Mouse (Mus musculus): ENCODE measurements around the gene Abo.
"Not testable (repeated sequence)": the region's sequence is repeated elsewhere in the genome, so short reads cannot be mapped to it uniquely, and the experiment has no call there.

Abo gene

GRCm38 (mm10) chr2:26864879-26865278 is at the start of gene Abo:
TSS of gene Abo (minus strand) at chr2:26864979.
- DNase-seq (ENCODE audit: low spot score in 2 of 2): no peak

DNA sequence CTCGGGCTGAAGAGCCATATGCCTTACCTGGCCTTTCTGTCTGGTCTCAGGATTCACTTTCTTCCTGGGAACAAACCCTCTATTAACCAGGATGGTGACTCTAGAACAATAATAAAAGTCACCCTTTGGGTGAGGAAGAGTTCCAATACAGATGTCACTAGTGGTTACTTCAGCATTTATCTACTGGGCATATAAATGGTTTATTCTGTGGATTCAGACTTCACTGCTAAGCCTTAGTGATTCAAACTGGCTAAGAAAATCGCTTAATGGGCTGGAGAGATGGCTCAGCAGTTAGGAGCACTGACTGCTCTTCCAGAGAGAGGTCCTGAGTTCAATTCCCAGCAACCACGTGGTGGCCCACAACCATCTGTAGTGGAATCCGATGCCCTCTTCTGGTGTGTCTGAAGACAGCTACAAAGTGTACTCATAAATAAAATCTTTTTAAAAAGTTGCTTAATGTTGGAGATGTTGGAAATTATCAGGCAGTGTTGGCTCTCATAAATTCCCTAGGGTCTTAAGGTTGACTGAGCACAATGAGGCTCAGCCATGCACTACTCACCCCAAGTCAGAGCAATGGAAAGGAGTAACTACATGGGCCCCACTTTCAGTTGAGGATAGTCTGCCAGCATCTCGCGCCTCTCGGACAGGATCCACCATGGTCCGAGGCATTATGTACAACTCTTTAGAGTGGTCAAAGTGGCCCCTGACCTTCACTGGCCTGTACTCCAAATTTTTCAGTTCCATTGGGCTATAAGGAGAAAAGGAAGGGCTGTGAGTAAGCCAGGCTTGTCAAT is 49.6 kb upstream of the Abo start:
- no peak for DNase-seq (ENCODE audit: low spot score in 2 of 2)

DNA sequence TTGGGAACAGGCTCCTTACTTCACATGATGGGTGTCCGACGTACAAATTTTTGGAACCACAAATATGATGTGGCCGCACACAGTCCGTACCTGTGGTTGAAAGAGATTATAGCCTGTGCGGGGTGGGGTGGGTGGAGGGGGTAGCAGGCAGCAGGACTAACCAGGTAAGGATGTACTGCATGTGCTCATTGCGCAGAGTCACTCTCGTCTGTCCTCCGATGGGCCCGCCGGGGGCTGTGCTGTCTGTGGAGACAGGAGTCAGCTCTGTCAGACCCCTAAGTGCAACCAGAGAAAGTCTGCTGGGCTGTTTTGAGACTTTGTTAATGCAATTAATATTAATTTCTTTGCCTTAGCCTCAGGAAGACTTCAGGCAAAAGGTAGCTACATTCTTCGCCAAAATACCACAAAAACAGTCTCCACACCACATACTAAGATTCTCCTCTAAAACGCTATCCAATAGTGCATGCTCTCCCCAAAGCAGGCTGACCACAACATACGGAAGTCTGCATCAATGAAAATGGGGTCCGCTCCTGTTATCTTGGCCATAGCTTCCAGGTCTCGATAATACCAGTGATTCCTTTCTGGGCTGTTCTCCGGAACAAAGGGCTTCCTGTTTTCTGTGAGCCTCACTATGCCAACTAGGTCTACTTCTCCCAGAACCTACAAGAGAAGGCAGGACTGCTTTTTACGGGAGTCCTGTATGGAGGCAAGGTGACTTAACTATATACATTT is 48.8 kb upstream of the Abo start:
- DNase-seq (ENCODE audit: low spot score in 2 of 2): no peak

DNA sequence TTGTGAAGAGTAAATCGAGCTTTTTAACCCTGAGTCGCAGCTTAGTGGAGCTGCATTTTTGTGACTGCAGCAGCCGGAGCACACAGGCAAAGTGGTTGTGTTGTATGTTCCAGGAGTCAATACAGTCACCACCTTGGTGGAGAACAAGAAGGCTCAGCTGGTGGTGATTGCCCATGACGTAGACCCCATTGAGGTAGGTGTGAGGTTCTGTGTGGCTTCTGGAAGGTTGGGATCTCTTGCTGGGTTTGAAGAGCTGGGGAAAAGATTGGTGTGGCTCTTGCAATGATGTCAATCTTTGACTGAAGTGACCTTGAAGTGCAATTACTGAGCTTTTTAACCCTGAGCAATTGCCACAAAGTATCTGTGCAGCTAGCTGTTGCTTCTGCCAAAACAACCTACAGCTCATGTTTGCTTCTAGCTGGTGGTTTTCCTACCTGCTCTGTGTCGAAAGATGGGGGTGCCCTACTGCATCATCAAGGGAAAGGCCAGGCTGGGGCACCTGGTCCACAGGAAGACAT is 47.5 kb upstream of the Abo start:
- DNase-seq (ENCODE audit: low spot score in 2 of 2): no peak

DNA sequence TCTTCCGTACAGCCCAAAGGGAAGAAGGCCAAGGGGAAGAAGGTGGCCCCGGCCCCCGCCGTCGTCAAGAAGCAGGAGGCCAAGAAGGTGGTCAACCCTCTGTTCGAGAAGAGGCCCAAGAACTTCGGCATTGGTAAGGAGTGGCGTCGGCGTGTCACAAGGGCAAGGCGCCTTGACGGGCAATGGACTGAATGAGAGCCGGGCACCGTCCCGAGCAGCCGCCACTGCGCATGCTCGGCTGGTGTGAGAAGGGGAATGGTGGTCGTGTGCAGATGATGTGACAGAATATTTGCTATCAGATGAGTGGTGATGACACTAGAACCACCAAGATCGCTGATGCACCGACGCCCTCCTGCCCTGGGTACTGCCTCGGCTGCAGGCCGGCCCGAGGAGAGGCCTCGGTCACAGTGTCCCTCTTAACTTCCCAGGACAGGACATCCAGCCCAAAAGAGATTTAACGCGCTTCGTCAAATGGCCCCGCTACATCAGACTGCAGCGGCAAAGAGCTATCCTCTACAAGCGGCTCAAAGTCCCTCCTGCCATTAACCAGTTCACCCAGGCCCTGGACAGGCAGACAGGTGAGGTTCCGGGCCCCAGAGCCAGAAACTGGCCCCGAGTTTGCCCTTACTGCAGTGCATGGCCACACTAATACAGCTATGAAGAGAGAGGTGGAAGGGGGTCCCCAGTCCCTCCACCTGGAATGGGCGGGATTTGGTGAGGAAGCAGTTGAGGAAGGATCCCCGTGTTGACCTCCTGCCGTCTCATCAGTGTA is 46.4 kb upstream of the Abo start:
- DNase-seq (ENCODE audit: low spot score in 2 of 2): peak; percentile 40 to 43

DNA sequence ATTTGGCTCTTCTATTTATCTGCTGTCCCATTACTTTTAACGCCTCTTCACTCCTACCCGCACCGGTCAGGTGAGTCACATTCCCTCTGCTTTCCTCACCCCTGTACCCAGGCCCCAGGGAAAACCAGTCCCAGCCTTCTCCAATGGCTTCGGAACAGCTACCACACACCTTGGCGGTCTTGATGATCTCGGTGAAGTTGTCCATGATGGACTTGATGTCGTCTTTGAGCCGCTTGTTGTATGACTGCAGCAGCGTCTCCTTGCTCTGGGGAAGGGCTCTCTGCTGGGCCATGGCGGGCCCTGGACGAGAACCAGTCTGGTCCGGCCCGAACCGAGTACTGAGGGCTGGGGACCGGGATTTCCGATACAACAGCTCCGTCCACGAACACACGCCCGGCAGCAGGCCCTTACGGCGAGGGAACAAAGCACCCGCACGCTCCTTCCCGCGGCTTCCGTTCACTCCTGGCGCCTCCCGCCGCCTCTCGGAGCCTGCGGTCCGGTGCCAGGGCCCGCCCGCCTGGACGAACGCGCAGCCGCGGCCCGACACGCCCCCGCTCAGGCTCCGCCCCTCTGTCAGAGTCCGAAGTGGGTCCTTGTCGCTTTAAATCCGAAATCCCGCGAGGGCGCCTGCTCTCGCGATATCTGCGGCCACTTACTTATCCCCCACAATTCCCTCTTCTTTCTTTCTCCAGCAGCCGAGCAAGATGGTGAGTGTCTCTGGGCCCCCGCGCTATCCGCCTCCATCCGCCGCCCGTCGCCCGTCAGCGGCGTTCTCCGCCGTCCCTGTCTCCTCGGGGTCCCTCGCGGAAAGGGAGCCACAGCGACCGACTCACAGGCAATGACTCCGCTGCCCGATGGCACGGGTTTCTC is 45.6 kb upstream of the Abo start, which contains the start of the genes Med22 and Rpl7a:
Gene Med22 (minus strand): TSS at position 554 of the 870 bp plus-strand sequence.
Gene Rpl7a (plus strand): TSS at position 641 of the 870 bp plus-strand sequence.
- peak; percentile 98 to 99 for DNase-seq (ENCODE audit: low spot score in 2 of 2)

GRCm38 (mm10) chr2:26909387-26909784 is 44.6 kb upstream of the Abo start:
- no peak for DNase-seq (ENCODE audit: low spot score in 2 of 2)

- DNase-seq (ENCODE audit: low spot score in 2 of 2): no peak
Measured at GRCm38 (mm10) chr2:26908710-26909386, 44.1 kb upstream of the Abo start.

GRCm38 (mm10) chr2:26907109-26907508 is 42.3 kb upstream of the Abo start:
- no peak for DNase-seq (ENCODE audit: low spot score in 2 of 2)

GRCm38 (mm10) chr2:26906431-26906830 is 41.7 kb upstream of the Abo start:
- no peak for DNase-seq (ENCODE audit: low spot score in 2 of 2)

DNA sequence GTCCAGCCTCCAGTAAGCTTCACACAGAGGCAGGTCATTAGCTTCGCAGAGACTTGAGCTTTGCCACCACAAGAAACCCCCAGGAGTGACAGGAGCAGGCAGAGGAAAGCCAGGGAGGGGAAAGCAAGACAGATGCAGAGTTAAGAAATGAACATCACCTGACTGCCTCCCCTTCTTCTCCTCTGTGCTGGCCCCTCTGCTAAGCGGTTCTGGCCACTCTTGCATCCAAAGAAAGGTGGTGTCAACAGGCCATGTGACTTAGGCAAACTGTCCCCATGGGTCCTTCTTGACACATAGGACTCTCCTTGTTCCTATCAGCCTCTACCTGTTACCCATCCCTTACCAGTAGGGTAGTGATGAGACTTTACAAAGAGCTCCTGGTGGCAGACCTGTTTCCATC is 41.2 kb upstream of the Abo start:
- DNase-seq (ENCODE audit: low spot score in 2 of 2): no peak

DNA sequence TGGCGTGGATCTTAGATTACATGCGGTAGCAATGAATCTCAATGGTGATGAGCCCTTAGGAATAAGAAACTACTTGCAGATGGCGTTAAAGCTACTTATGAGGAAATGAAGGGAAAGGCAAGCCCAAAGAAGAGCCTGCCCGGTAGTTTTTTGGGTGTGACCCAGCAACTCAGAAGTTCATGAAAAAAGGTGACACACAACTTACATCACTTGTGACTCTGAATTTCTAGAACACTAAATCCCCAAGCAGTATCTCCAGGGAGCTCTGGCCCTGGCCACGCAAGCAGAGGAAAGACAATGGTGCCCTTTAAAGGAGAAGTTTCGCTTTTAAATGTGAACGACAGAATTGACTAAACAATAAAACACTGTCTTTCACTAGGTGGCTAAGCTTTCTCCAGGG is 38.5 kb upstream of the Abo start:
- no peak for DNase-seq (ENCODE audit: low spot score in 2 of 2)

GRCm38 (mm10) chr2:26902467-26903220 is 37.9 kb upstream of the Abo start, which contains the start of gene Surf6:
TSS of gene Surf6 (minus strand) at chr2:26902879.
- peak; percentile 96 to 98 for DNase-seq (ENCODE audit: low spot score in 2 of 2)

GRCm38 (mm10) chr2:26901834-26902400 is 37.1 kb upstream of the Abo start:
- no peak for DNase-seq (ENCODE audit: low spot score in 2 of 2)

GRCm38 (mm10) chr2:26900731-26901130 is 36.0 kb upstream of the Abo start:
- no peak for DNase-seq (ENCODE audit: low spot score in 2 of 2)

DNA sequence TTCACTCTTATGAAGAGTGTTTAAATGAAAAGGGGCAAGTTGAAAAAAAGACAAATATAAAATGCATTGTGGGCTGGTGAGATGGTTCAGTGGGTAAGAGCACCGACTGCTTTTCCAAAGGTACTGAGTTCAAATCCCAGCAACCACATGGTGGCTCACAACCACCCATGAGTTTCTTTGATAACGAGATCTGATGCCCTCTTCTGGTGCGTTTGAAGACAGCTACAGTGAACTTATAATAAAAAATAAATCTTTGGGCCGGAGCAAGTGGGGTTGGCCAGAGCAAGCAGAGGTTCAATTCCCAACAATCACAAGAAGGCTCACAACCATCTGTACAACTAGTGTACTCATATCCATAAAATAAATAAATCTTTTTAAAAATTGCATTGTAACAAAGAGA is 31.1 kb upstream of the Abo start:
- no peak for DNase-seq (ENCODE audit: low spot score in 2 of 2)

DNA sequence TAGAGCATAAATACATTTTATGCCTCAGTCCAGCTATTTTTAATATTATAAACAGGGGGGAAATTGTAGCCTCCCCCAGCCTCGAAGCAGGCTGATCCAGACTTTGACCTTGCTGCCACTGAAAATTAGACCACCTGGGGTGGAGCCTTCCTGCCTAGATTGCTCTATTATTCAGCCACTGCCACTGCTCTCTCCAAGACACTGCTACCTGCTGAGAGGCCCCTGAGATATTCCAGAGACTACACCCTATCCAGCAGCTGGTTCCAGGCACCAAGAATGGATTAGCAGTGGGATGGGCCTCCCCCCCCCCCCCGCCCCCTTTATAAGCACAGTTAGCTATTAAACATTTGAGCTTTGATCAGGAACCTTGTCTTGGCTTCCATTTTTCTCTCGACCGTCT is 21.4 kb upstream of the Abo start:
- not testable (repeated sequence) for DNase-seq (ENCODE audit: low spot score in 2 of 2)

DNA sequence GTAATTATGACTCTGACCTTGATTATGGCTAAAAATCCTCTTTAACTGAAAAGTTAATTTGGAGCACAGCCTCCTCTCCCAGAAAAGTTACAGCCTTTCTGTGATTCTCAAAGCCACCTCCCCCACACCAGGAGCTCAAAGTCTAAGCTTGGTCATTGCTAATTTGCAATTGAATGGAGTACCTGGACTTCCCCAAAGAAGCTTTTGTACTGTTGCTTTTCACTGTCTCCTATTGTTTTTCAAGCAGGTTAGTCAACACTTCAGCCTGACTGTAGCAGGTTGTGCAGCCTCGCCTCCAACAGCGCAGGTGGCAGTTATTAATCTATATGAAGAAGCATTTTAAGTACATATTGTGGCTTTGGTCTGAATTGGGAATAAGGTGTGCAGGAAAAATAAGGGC is 20.8 kb upstream of the Abo start:
- DNase-seq (ENCODE audit: low spot score in 2 of 2): not testable (repeated sequence)

DNA sequence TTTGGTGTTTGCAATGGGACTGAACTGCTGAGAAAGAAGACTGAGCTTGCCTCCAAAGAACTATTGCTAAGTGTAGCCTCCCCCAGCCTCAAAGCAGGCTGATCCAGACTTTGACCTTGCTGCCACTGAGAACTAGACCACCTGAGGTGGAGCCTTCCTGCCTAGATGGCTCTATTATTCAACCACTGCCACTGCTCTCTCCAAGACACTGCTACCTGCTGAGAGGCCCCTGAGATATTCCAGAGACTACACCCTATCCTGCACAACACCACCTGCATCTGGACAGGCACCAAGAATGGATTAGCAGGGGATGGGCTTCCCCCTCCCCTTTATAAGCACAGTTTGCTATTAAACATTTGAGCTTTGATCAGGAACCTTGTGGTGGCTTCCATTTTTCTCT is 13.8 kb upstream of the Abo start:
- DNase-seq (ENCODE audit: low spot score in 2 of 2): no peak

Measured in right cerebral cortex, postnatal 36 days (tissue).